Mouse (Mus musculus) stomach, postnatal 0 days (tissue): ENCODE measurements around the gene Ly6g6e. TPM values are rescaled to one million over a fixed set of nuclear protein-coding genes. Genes with fewer than 3 reads are reported as not detected.
A peak's percentile ranks its signal among the peaks of the same experiment; 100 is the strongest.

Source experiments
- ATAC-seq: fragments of 200-750 bp; cut with Nextera tagmentation; 2 replicates; pipeline ENCODE4 v1.8.0; 2017; ENCODE audit not compliant: low FRiP score, low TSS enrichment
- DNase-seq: peaks from one replicate; pipeline ENCODE4 v3.0.0-alpha.2; 2016; ENCODE audit warnings: low spot score
- H3K27ac ChIP-seq: fragments of 300-500 bp; sonication (generic); replicated peaks from 2 replicates; pipeline ENCODE4 v1.5.1; 2014; ENCODE audit warnings: mild to moderate bottlenecking, control low read depth
- H3K27me3 ChIP-seq: fragments of 300-500 bp; sonication (generic); 2 replicates; pipeline ENCODE4 v1.6.1; 2014; ENCODE audit warnings: low read length; ENCODE audit not compliant: control insufficient read depth, insufficient read depth
- H3K36me3 ChIP-seq: fragments of 300-500 bp; sonication (generic); 2 replicates; pipeline ENCODE4 v1.6.1; 2014; ENCODE audit warnings: low read length, mixed read lengths; ENCODE audit not compliant: control insufficient read depth, insufficient read depth
- H3K4me1 ChIP-seq: fragments of 300-500 bp; sonication (generic); replicated peaks from 2 replicates; pipeline ENCODE4 v1.6.1; 2014; ENCODE audit warnings: antibody characterized with exemption; ENCODE audit not compliant: control insufficient read depth, insufficient read depth
- H3K4me2 ChIP-seq: fragments of 300-500 bp; sonication (generic); replicated peaks from 2 replicates; pipeline ENCODE4 v1.6.1; 2014; ENCODE audit warnings: low read depth, mild to moderate bottlenecking, control low read depth, moderate library complexity
- H3K4me3 ChIP-seq: fragments of 300-500 bp; sonication (generic); 2 replicates; pipeline ENCODE4 v1.5.1; 2014; ENCODE audit warnings: low read depth, low read length, control low read depth
- H3K9ac ChIP-seq: fragments of 300-500 bp; sonication (generic); 2 replicates; pipeline ENCODE4 v1.6.1; 2014; ENCODE audit warnings: mild to moderate bottlenecking, low read length, control low read depth, mixed read lengths
- H3K9me3 ChIP-seq: fragments of 300-500 bp; sonication (generic); 2 replicates; pipeline ENCODE4 v1.6.1; 2016; ENCODE audit warnings: low read length; ENCODE audit not compliant: control insufficient read depth
- CTCF ChIP-seq: IDR thresholded peaks from 2 replicates; pipeline ENCODE4 v1.5.1; 2016; ENCODE audit warnings: antibody characterized with exemption, low read depth, mild to moderate bottlenecking, moderate library complexity
- EP300 ChIP-seq: optimal IDR thresholded peaks from 2 replicates; pipeline ENCODE3; 2016; ENCODE audit warnings: antibody characterized with exemption
- WGBS: fragments of 180-500 bp; shearing (Covaris S2); extraction: QIAGEN DNeasy Blood & Tissue Kit; methylation state at CpG from one replicate; pipeline ENCODE4 v1.1.7; 2014; 5-methylcytosine and 5-hydroxymethylcytosine counted together
- polyA plus RNA-seq: library from polyadenylated mRNA; unstranded; fragments of >200 nt; fragmentation: Nextera tagmentation; extraction: Ambion mirVana; gene quantifications from 2 replicates; pipeline ENCODE4 v1.2.1, GENCODE M21; 2015

Gene Ly6g6e
- polyA plus RNA-seq, 1 experiment from 2014 or later = 109 TPM

DNA sequence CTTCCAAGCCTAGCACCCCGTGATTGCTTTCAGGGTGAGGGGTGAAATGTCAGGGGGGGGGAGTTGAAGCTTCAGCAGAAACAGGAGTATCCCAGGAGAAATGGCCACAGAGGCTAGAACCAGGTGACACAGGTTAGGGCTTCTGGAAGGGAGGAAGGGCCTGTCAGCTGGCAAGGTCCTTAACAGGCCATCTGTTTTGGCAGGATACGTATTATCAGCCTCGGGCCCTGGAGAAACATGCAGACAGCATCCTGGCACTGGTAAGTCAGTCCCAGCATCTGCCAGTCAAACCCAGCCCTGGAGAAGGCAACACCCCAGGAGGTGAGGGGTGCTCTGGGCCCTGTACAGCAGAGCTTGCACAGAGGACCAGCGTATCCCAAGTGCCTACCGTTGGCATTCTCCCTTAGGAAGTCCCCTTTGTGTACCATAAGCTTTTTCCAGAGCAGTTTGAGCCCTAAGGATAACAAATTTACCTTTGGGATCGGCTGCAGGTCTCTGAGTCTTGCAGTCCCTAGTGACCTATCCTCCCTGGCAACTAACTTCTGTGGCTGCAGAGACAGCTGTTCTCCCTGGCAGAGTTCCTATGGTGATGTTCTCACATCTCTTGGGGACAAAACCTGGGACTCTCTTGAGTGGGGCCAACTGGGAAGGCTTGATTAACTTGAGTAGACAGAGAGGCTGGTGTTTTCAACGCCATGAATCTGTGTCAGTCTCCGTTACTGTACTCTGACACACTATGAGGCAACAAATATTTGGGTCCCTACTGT, 13.6 kb downstream of the Ly6g6e start:
- peak overlapping the region; percentile 98; the same call in 1 of the 2 replicates for H3K27ac ChIP-seq

DNA sequence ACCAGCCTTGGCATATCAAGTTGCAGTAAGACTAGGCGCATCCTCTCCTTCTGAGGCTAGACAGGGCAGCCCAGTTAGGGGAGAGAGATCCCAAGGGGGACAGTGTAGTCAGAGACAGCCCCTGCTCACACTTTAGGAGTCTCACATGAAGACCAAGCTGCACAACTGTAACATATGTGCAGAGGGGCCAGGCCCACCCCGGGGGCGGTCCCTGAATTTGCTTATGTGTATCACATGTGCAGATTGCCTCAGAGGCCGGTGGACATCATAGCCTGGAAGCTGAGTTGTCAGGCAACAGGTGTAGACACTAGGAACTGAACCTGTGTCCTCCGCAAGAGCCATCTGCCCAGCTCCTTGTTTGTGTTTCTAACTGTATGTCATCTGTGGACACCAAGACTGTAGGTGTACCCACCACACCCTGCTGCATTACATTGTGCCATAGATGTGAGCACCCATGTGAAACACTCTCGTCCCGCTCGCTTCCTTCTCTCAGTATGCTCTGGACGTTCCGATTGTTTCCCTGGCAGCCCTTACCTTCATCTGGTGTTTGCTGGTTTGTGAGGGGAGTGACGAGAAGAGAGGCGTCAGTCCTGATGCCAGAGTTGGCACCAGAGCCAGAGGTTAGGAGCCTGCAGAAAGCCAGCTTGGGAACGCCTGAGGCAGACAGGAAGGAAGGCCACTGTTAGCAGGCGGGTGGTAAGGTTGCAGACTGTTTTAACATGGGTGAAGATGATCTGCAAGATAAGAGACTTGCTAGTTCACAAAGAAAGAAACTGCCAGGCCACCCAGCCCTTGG, 15.9 kb downstream of the Ly6g6e start:
- ATAC-seq (no peak), DNase-seq (no peak)
- H3K27ac ChIP-seq = no peak overlapping the region
- no peaks in the 10 kb centered on the region for H3K27me3 ChIP-seq
- H3K9me3 ChIP-seq = no peaks in the 10 kb centered on the region
- H3K36me3 ChIP-seq = peaks cover 16% of the 10 kb centered on the region
- TF ChIP-seq CTCF (no peak), EP300 (no peak)
- peaks cover 3% of the 10 kb centered on the region; the same call in 1 of the 2 replicates for H3K4me1 ChIP-seq
- no peak overlapping the region for H3K9ac ChIP-seq
- no peak overlapping the region for H3K4me2 ChIP-seq
- no peak overlapping the region for H3K4me3 ChIP-seq
- WGBS = 87% methylated on average over 14 of the region's 14 CpGs

More for the DNA sequence above, 13.6 kb downstream of the Ly6g6e start:
- peaks cover 3% of the 10 kb centered on the region; the same call in 1 of the 2 replicates for H3K4me1 ChIP-seq
- no peak for TF ChIP-seq EP300
- TF ChIP-seq CTCF = no peak
- no peaks in the 10 kb centered on the region for H3K27me3 ChIP-seq
- peaks cover 11% of the 10 kb centered on the region for H3K36me3 ChIP-seq
- peak overlapping the region; percentile 73 for H3K4me2 ChIP-seq
- no peak for DNase-seq
- peak overlapping the region; percentile 70 for H3K4me3 ChIP-seq
- ATAC-seq = no peak
- H3K9me3 ChIP-seq = no peaks in the 10 kb centered on the region
- WGBS = 57% methylated on average over 8 of the region's 8 CpGs
- peak overlapping the region; percentile 90 for H3K9ac ChIP-seq

DNA sequence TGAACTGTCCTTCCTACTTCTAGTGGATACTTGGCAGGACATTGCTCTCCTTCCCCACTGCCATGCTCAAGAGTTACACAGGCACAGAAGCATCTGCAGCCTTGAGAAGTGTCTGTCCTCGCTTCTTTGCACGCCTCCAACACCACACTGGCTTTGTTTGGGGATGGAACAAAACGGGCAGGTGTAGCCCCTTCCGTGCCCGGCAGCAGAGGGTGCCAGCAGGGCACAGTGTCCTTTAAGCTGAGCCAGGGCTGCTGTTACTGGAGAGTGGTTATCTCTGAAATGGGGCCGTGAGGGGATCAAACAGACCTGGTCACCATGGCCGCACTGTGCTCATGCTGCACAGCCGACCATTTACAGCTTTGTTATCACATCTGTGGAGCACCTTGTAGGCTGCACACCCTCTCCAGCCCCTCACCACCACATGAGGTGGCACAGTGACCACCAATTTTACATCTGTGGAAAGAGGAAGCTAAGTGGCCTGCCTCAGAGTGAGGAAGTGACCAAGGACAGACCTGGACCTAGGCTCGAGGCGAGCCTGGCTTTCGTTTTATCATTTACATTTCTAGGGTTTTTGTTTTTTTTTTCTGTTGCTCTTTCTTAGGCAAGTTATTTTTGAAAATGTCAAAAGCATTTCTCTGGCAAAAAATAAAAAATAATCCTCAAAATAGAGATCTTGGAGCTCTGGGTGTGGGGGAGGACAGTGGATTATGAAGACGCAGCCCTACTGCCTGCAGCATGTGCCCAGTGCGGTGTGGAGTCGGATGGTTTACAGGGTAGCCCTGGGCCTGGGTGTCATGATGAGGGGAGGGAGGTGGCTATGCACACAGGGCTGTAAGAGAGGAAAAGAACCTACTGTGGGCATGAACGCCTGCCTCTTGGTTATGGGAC, 18.0 kb downstream of the Ly6g6e start:
- H3K27me3 ChIP-seq = no peaks in the 10 kb centered on the region
- peaks cover 20% of the 10 kb centered on the region for H3K36me3 ChIP-seq
- peaks cover 3% of the 10 kb centered on the region; the same call in 1 of the 2 replicates for H3K4me1 ChIP-seq
- no peak overlapping the region for H3K4me2 ChIP-seq
- ATAC-seq = no peak
- no peak for DNase-seq
- TF ChIP-seq EP300 (no peak), CTCF (no peak)
- no peak overlapping the region for H3K27ac ChIP-seq
- WGBS = 89% methylated on average over 15 of the region's 15 CpGs
- H3K4me3 ChIP-seq = no peak overlapping the region
- no peak overlapping the region for H3K9ac ChIP-seq
- H3K9me3 ChIP-seq = no peaks in the 10 kb centered on the region

DNA sequence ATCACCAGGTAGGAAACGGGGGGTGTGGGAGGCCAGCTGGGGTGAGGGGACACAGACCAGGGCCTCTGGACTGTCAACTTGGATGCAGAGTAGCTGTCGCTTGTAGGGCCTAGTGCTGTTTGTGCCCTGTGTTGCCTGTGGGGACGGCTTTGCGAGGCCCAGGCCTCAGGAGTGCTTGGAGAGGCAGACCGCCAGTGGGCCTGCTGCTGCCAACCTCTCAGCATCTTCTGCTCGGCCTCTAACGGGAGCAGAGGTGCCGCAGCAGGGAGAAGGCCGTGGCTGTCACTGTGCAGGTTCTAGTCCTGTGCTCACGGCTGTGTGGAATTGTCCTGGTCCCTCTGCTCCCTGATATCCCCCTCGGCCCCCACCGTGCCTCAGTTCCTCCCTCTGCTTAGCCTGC, 19.9 kb downstream of the Ly6g6e start:
- H3K4me3 ChIP-seq = no peak overlapping the region
- TF ChIP-seq CTCF = no peak
- no peak for TF ChIP-seq EP300
- H3K36me3 ChIP-seq = peaks cover 31% of the 10 kb centered on the region
- WGBS = 89% methylated on average over 12 of the region's 12 CpGs
- H3K27ac ChIP-seq = no peak overlapping the region
- H3K4me1 ChIP-seq = no peaks in the 10 kb centered on the region
- H3K9ac ChIP-seq = no peak overlapping the region
- DNase-seq = no peak
- no peaks in the 10 kb centered on the region for H3K9me3 ChIP-seq
- ATAC-seq = no peak
- H3K4me2 ChIP-seq = no peak overlapping the region
- no peaks in the 10 kb centered on the region for H3K27me3 ChIP-seq

DNA sequence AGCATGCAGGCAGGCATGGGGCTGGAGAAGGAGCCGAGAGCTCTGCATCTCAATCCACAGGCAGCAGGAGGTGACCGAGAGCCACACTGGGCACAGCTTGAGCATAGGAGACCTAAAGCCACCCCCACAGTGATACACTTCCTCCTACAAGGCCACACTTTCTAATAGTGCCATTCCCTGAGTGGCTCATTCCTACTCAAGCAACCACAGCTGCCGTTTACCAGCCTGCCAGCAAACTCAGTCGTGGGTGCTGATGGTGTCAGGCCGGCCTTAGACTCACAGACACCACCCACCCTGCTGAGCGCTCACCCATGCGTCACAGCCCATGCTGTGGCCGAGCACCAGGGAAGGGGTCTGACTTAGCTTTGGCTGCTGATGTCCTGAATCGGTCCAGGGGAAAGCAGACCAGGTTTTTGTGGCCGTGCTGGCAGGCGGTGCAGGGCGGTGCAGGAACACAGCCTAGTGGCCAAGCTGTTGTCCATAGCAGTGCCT, 20.5 kb downstream of the Ly6g6e start:
- 86% methylated on average over 12 of the region's 12 CpGs for WGBS
- Histone ChIP-seq H3K9ac (no peak overlapping the region), H3K4me2 (no peak overlapping the region), H3K27ac (no peak overlapping the region), H3K4me3 (no peak overlapping the region), H3K9me3 (no peaks in the 10 kb centered on the region), H3K36me3 (peaks cover 36% of the 10 kb centered on the region), H3K27me3 (no peaks in the 10 kb centered on the region), H3K4me1 (no peaks in the 10 kb centered on the region)
- DNase-seq = no peak
- TF ChIP-seq EP300 (no peak), CTCF (no peak)
- no peak for ATAC-seq
